Mouse (Mus musculus) adipocyte (in vitro differentiated cells): ENCODE data around the gene Klhl9.
"Not testable (repeated sequence)": the region's sequence is repeated elsewhere in the genome, so short reads cannot be mapped to it uniquely, and the experiment has no call there.

Experiments used
- DNase-seq: peaks from one replicate; pipeline ENCODE4 v3.0.0-alpha.2; 2016; ENCODE audit warnings: low spot score

The Klhl9 gene

GRCm38 (mm10) chr4:88721791-88722721, at the start of gene Klhl9, which contains the start of gene Gm26566:
Klhl9 (minus strand) TSS chr4:88722465.
Gm26566 (plus strand) TSS chr4:88721805.
- peak; percentile 96 for DNase-seq

GRCm38 (mm10) chr4:88763384-88764018, 41.2 kb upstream of the Klhl9 start:
- peak; percentile 16 for DNase-seq

- not testable (repeated sequence) for DNase-seq
These were observed 40.1 kb upstream of the Klhl9 start for GRCm38 (mm10) chr4:88762341-88762740.

DNA sequence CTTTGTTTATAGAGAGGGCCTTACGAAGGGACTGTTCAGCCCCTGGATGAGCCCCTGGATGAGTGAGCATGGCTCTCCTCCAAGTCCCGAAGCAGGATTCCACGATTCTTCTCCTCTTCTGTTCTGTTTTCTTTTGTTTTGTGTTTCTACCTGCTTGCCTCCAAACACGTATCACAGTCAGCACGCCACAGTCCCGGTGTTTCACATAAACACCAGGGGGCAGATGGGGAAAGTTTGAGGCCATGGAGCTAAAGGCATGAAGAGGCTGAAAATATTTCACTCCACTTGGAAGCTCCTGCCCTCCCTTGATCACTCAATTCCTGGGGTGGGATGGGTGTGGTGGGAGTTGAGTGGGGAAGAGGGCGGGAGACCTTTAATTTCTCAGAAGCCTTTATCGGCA, 39.5 kb upstream of the Klhl9 start:
- DNase-seq = not testable (repeated sequence)

DNA sequence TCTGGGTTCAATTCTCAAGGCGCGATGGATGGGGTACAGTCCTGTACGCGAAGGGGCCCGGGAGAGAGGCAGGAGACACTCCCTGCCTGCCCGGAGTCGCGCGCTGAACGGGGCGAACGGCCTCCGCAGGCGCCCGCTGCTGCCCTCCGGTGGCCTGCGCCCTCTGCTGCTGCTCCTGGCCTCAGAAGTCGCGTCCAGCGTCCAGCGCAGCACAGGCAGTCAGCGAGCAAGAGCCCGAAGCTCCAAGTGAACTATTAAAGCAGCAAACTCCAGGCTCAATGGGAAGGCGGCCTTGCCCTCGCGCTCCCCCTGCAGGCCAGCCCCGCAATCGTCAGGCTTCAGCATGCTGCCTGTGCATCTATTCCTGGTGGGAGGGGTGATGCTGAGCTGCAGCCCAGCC, 38.2 kb upstream of the Klhl9 start:
- DNase-seq = not testable (repeated sequence)

GRCm38 (mm10) chr4:88759610-88760268, 37.5 kb upstream of the Klhl9 start, which contains the start of gene Gm13283:
Gm13283 (plus strand) TSS chr4:88760119.
- not testable (repeated sequence) for DNase-seq

DNA sequence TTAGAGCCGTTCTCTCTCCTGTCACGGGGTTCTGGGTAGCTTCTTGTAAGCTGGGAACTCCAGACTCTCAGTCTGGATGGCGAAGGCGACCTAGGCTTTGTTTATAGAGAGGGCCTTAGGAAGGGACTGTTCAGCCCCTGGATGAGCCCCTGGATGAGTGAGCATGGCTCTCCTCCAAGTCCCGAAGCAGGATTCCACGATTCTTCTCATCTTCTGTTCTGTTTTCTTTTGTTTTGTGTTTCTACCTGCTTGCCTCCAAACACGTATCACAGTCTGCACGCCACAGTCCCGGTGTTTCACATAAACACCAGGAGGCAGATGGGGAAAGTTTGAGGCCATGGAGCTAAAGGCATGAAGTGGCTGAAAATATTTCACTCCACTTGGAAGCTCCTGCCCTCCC, 36.5 kb upstream of the Klhl9 start:
- DNase-seq = not testable (repeated sequence)

DNA sequence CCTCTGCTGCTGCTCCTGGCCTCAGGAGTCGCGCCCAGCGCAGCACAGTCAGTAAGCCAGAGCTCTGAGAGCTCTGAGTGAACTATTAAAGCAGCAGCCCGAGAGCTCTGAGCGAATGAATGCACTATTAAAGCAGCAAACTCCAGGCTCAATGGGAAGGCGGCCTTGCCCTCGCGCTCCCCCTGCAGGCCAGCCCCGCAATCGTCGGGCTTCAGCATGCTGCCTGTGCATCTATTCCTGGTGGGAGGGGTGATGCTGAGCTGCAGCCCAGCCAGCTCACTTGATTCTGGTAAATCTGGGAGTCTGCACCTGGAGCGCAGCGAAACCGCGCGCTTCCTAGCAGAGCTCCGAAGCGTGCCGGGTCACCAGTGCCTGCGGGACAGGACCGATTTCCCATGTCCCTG, 35.4 kb upstream of the Klhl9 start:
- not testable (repeated sequence) for DNase-seq

DNA sequence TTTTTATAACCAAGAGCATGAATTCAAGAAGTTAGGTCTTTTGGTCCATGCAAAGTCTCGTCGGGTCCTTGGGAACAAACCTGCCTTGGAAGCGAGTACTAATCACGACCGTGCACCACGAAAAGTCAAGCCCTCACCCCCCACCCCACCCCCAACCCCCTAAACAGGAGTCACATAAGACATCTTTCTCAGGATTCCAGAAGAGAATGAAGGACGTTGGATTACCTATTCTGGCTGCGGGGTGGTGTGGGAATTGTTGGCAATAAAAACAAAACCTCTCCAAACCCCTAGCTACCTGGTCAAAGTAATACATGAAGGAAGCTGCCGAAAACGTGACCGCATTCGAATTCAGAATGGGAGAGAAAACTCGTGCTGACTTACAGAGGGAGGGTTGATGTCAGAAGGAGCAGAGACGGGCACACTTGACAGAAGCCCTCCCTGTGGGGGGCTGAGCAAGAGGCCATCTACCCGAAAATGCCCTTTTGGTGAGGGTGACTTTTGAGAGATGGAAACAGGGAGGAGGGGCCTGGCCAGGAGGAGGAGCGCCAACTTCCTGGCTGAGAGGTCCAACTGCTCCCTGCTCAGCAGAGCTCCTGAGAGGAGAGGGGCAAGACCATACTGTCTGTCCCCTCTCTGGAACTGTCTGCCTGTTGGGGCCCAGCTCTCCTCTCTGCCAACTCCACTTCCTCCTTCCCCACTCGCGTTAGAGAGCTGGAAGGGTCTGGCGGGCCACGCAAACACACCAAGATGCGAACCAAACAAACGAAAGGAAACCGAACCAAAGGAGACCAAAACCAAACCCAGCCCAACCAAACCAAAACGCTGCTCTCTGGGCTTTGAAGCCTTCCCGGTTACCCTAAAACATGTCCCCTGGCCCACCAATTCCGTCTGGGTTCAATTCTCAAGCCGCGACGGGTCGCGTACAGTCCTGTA, 34.6 kb upstream of the Klhl9 start:
- not testable (repeated sequence) for DNase-seq

DNA sequence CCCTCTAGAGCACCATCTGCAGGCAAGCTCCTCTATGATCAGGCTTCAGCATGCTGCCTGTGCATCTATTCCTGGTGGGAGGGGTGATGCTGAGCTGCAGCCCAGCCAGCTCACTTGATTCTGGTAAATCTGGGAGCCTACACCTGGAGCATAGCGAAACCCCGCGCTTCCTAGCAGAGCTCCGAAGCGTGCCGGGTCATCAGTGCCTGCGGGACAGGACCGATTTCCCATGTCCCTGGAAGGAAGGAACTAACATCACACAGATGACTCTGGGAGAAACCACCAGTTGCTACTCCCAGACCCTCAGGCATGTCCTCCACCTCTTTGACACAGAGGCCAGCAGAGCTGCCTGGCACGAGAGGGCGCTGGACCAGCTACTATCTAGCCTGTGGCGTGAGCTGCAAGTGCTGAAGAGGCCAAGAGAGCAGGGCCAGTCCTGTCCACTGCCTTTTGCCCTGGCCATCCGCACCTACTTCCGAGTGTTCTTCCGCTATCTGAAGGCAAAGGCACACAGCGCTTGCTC, 32.6 kb upstream of the Klhl9 start, which contains the start of gene Gm13271:
Gene Gm13271 (plus strand): TSS at position 51 of the 523 bp plus-strand sequence.
- not testable (repeated sequence) for DNase-seq

GRCm38 (mm10) chr4:88749926-88750325, 27.7 kb upstream of the Klhl9 start:
- no peak for DNase-seq

DNA sequence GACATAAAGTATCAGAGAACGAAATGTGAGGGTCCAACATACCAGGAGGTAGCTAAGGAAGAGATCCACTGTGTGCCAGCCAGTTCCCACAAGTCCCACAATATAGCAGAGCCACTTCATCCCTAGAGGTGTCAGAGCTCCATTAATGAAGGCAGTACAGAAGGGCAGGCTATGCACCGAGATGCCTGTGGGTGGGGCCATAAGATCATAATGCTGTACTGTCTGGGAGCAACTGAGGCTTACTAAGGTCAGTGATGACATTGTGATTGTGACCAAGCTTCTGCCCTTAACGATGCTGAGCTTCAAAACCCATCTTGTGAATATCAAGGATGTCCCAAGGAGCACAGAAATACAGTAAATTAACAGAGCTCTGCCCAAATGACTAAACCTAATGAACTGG, 21.9 kb upstream of the Klhl9 start:
- DNase-seq = no peak

- no peak for DNase-seq
These were observed 20.6 kb upstream of the Klhl9 start for GRCm38 (mm10) chr4:88742771-88743371.

- no peak for DNase-seq
These were observed 19.2 kb upstream of the Klhl9 start for GRCm38 (mm10) chr4:88741426-88741825.

DNA sequence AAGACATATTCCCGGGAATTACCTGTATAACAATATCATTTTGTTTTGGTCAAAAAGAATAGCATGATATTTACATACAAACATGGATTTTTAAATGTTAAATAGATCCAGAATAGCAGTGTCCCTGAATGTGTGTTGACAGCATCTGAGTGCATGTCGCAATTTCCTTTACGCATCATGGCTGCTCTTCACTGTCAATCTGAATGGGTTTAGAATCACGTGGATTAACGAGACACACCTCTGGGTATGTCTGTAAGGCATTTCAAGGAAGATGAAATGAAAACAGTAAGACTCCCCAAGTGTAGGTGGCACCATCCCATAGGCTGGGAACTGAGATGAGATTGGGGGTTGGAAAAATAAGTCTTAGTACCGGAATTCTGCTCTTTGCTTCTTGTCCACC, 16.8 kb upstream of the Klhl9 start:
- no peak for DNase-seq

DNA sequence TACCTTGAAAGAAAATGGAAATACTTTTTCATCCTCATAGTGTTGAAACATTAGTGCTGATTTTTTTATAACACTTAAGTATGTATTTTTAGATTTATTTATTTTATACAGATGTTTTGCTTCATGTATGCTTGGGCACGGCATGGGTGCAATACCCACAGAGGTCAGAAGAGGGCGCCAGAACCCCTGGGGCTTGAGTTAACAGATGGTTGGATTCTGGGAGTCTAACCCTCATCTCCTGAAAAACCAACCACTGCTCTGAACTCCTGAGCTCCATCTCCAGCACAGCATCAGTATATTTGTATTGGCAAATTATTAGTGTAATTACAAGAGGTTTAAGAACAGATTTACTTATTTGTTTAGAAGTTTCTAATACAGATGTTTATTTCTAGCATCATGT, 16.2 kb upstream of the Klhl9 start:
- peak; percentile 54 for DNase-seq

GRCm38 (mm10) chr4:88727324-88727723, 5.1 kb upstream of the Klhl9 start:
- peak; percentile 38 for DNase-seq

- no peak for DNase-seq
These were observed 4.5 kb upstream of the Klhl9 start for GRCm38 (mm10) chr4:88726727-88727126.

GRCm38 (mm10) chr4:88723497-88724090, 1.3 kb upstream of the Klhl9 start:
- no peak for DNase-seq

DNA sequence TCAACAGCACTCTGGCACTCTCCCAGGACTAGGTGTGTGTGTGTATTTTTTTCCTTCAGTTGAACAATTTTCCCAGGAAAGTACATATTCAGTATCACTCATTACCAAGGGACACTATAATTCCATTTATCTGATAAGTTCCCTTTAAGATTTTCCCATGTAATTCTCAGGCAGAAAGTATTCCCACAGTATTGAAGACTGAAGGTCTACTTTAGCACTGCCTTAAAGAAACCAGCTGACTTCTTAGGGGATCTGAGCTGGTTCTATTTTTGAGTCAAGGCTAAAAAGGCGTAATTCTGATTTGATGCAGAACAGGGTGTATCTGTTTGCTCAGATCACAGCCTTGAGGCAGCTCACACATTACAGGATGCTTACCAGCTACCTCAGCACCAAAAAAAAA, 3.5 kb downstream of the Klhl9 start:
- DNase-seq = peak; percentile 26
